Mouse (Mus musculus) limb, embryonic 15.5 days (tissue): ENCODE measurements at regions not wholly inside any gene's neighbourhood (a gene's known extent, or its start where the extent isn't known, plus 50 kb on each side); places are given as distances from the start of the nearest gene placed in this dataset.
"Not testable (repeated sequence)": the region's sequence is repeated elsewhere in the genome, so short reads cannot be mapped to it uniquely, and the experiment has no call there.

Experiments used
- ATAC-seq: fragments of 200-750 bp; cut with Nextera tagmentation; 2 replicates; pipeline ENCODE4 v1.8.0; 2017; ENCODE audit warnings: low read depth, moderate TSS enrichment; ENCODE audit not compliant: insufficient number of reproducible peaks, low FRiP score, low TSS enrichment
- H3K27ac ChIP-seq: fragments of 300-500 bp; sonication (generic); 2 replicates; pipeline ENCODE4 v1.5.1; 2015; ENCODE audit warnings: moderate library complexity, mild to moderate bottlenecking, inconsistent platforms
- H3K27me3 ChIP-seq: fragments of 300-500 bp; sonication (generic); 2 replicates; pipeline ENCODE4 v1.6.1; 2015; ENCODE audit warnings: inconsistent platforms
- H3K36me3 ChIP-seq: fragments of 300-500 bp; sonication (generic); 2 replicates; pipeline ENCODE4 v1.6.1; 2015; ENCODE audit warnings: inconsistent platforms
- H3K4me1 ChIP-seq: fragments of 300-500 bp; sonication (generic); 2 replicates; pipeline ENCODE4 v1.6.1; 2015; ENCODE audit warnings: inconsistent platforms
- H3K4me2 ChIP-seq: fragments of 300-500 bp; sonication (generic); 2 replicates; pipeline ENCODE4 v1.6.1; 2015; ENCODE audit warnings: mild to moderate bottlenecking, inconsistent platforms
- H3K4me3 ChIP-seq: fragments of 300-500 bp; sonication (generic); 2 replicates; pipeline ENCODE4 v1.5.1; 2015; ENCODE audit warnings: mild to moderate bottlenecking, inconsistent platforms
- H3K9ac ChIP-seq: fragments of 300-500 bp; sonication (generic); 2 replicates; pipeline ENCODE4 v1.6.1; 2015; ENCODE audit warnings: inconsistent platforms
- H3K9me3 ChIP-seq: fragments of 300-500 bp; sonication (generic); 2 replicates; pipeline ENCODE4 v1.6.1; 2016; ENCODE audit warnings: inconsistent platforms
- WGBS: fragments of 180-500 bp; shearing (Covaris S2); methylation state at CpG from one replicate; pipeline ENCODE4 v1.1.7; 2015; 5-methylcytosine and 5-hydroxymethylcytosine counted together

- H3K9me3 ChIP-seq = no peaks in the 10 kb centered on the region
- no peak overlapping the region for H3K27ac ChIP-seq
- no peak overlapping the region for H3K4me2 ChIP-seq
- ATAC-seq = no peak
- 61% methylated on average over 2 of the region's 2 CpGs for WGBS
- H3K36me3 ChIP-seq = no peaks in the 10 kb centered on the region
- H3K4me3 ChIP-seq = no peak overlapping the region
- H3K9ac ChIP-seq = no peak overlapping the region
- H3K4me1 ChIP-seq = no peaks in the 10 kb centered on the region
- no peaks in the 10 kb centered on the region for H3K27me3 ChIP-seq
These were observed 54.7 kb upstream of the Nlrp1b start for GRCm38 (mm10) chr11:71285193-71285592.

DNA sequence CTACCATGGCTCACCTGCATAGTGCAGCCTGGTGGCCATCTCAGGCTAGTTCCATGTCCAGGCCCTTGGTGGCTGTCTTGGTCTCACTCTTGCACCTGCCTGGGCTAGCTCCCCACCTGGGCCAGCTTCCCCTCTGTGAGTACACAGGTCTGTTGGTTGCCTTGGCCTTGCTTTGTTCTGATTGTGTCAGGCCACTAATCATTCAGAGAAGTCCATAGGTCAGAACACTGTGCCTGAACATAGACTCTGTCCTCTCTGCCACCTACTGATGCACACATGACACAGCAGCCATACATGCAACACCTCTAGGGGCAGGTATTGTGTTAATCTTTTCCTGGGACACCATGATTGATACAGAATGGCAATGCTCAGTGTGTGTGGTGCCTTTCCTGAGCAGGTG, 57.7 kb upstream of the Nlrp1b start:
- H3K9ac ChIP-seq, H3K4me2 ChIP-seq, H3K4me3 ChIP-seq, H3K36me3 ChIP-seq, H3K27ac ChIP-seq, H3K4me1 ChIP-seq, H3K9me3 ChIP-seq, H3K27me3 ChIP-seq, ATAC-seq: not testable (repeated sequence)

GRCm38 (mm10) chr11:71289490-71289889, 59.0 kb upstream of the Nlrp1b start:
- Histone ChIP-seq H3K9me3 (no peaks in the 10 kb centered on the region), H3K36me3 (no peaks in the 10 kb centered on the region), H3K27ac (no peak overlapping the region), H3K4me1 (no peaks in the 10 kb centered on the region), H3K9ac (no peak overlapping the region), H3K4me3 (no peak overlapping the region), H3K4me2 (no peak overlapping the region), H3K27me3 (no peaks in the 10 kb centered on the region)
- ATAC-seq = no peak
- WGBS = 50% methylated on average over 1 of the region's 1 CpGs

DNA sequence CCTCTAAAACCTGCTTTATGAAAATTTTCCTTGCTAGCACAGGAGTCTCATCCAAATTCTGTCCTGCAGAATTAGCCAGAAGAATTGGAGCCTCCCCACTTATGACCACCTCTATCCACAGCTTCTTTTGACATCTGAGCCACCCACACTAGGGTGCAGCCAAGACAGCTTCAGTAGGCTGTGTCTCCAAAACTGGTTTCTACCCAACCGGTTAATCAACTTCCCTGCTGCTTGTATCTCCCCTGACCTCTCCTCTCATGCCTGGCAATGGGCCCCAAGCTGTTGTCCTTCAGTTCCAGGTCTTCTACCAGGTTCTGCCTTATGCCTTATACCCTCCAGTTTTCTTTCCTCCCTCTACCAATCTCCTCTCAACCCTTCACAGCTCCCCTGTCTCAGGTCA, 68.9 kb upstream of the Nlrp1b start:
- Histone ChIP-seq H3K27ac (no peak overlapping the region), H3K4me1 (no peaks in the 10 kb centered on the region), H3K36me3 (no peaks in the 10 kb centered on the region), H3K4me2 (no peak overlapping the region), H3K4me3 (no peak overlapping the region), H3K27me3 (no peaks in the 10 kb centered on the region), H3K9ac (no peak overlapping the region), H3K9me3 (no peaks in the 10 kb centered on the region)
- 61% methylated on average over 1 of the region's 1 CpGs for WGBS
- ATAC-seq = no peak

- Histone ChIP-seq H3K9me3 (no peaks in the 10 kb centered on the region), H3K4me1 (no peaks in the 10 kb centered on the region), H3K27ac (no peak overlapping the region), H3K9ac (no peak overlapping the region), H3K4me3 (no peak overlapping the region), H3K36me3 (no peaks in the 10 kb centered on the region), H3K4me2 (no peak overlapping the region), H3K27me3 (no peaks in the 10 kb centered on the region)
- WGBS = 40% methylated on average over 1 of the region's 1 CpGs
- no peak for ATAC-seq
These were observed 92.9 kb upstream of the Nlrp1b start for GRCm38 (mm10) chr11:71323439-71323838.

DNA sequence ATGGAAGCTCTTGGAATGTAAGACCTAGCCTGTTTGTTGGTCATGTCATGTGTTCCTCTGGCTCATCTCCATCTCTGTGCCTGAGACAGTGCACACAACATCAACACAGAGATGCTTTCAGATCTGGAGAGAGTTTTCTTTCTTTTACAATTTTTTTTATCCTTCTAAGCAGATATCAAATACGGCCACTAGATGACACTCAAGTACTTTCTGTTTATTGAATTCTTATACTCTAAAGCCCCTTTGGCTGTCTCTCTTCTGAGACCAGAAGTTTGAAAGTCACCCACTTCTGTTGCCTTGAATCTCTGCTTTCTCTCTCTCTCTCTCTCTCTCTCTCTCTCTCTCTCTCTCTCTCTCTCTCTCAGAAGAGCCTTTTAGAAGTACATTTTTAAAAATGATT, 106.9 kb upstream of the Nlrp1b start:
- 9% methylated on average over 1 of the region's 1 CpGs for WGBS
- H3K4me1 ChIP-seq = no peaks in the 10 kb centered on the region
- H3K27ac ChIP-seq = no peak overlapping the region
- H3K9me3 ChIP-seq = no peaks in the 10 kb centered on the region
- H3K4me2 ChIP-seq = no peak overlapping the region
- ATAC-seq = no peak
- H3K27me3 ChIP-seq = no peaks in the 10 kb centered on the region
- H3K9ac ChIP-seq = no peak overlapping the region
- no peak overlapping the region for H3K4me3 ChIP-seq
- H3K36me3 ChIP-seq = no peaks in the 10 kb centered on the region

GRCm38 (mm10) chr11:71346024-71346423, 115.5 kb upstream of the Nlrp1b start:
- Histone ChIP-seq H3K4me2 (no peak overlapping the region), H3K36me3 (no peaks in the 10 kb centered on the region), H3K9ac (no peak overlapping the region), H3K27ac (no peak overlapping the region), H3K9me3 (no peaks in the 10 kb centered on the region), H3K27me3 (no peaks in the 10 kb centered on the region), H3K4me3 (no peak overlapping the region), H3K4me1 (no peaks in the 10 kb centered on the region)
- ATAC-seq = no peak
- 59% methylated on average over 3 of the region's 3 CpGs for WGBS

DNA sequence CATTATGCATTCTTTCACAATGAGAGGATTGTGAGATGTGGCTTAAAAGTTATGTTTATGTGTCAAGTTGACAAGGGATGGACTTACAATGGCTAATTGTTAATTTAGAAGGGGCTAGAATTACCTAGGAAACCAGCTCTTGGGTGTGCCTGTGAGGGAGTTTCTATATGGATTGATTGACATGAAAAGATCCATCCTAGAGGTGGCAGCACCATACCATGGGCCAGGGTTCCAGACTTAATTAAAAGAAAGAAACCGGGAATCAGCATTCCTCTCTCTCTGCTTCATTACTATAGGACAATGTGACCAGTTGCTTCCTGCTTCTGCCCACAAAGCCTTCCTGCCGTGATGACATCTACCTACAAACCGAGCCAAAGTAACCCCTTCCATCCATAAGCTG, 126.6 kb upstream of the Nlrp1b start:
- no peak overlapping the region for H3K4me3 ChIP-seq
- no peak overlapping the region for H3K9ac ChIP-seq
- 66% methylated on average over 3 of the region's 3 CpGs for WGBS
- no peak overlapping the region for H3K4me2 ChIP-seq
- H3K36me3 ChIP-seq = no peaks in the 10 kb centered on the region
- no peaks in the 10 kb centered on the region for H3K4me1 ChIP-seq
- H3K27ac ChIP-seq = no peak overlapping the region
- no peak for ATAC-seq
- H3K9me3 ChIP-seq = no peaks in the 10 kb centered on the region
- no peaks in the 10 kb centered on the region for H3K27me3 ChIP-seq

GRCm38 (mm10) chr11:71360856-71361255, 130.3 kb upstream of the Nlrp1b start:
- Histone ChIP-seq H3K36me3 (no peaks in the 10 kb centered on the region), H3K4me3 (no peak overlapping the region), H3K9ac (no peak overlapping the region), H3K27ac (no peak overlapping the region), H3K4me1 (no peaks in the 10 kb centered on the region), H3K4me2 (no peak overlapping the region), H3K27me3 (no peaks in the 10 kb centered on the region), H3K9me3 (no peaks in the 10 kb centered on the region)
- ATAC-seq = no peak
- WGBS = 86% methylated on average over 5 of the region's 5 CpGs

GRCm38 (mm10) chr11:71371871-71372270, 141.3 kb upstream of the Nlrp1b start:
- no peaks in the 10 kb centered on the region for H3K27me3 ChIP-seq
- H3K4me1 ChIP-seq = no peaks in the 10 kb centered on the region
- H3K27ac ChIP-seq = no peak overlapping the region
- H3K4me2 ChIP-seq = no peak overlapping the region
- H3K9me3 ChIP-seq = no peaks in the 10 kb centered on the region
- no peak for ATAC-seq
- no peak overlapping the region for H3K4me3 ChIP-seq
- WGBS = 56% methylated on average over 5 of the region's 5 CpGs
- no peaks in the 10 kb centered on the region for H3K36me3 ChIP-seq
- no peak overlapping the region for H3K9ac ChIP-seq

- Histone ChIP-seq H3K27ac (no peak overlapping the region), H3K9me3 (no peaks in the 10 kb centered on the region), H3K4me1 (no peaks in the 10 kb centered on the region), H3K9ac (no peak overlapping the region), H3K4me2 (no peak overlapping the region), H3K27me3 (no peaks in the 10 kb centered on the region), H3K4me3 (no peak overlapping the region), H3K36me3 (no peaks in the 10 kb centered on the region)
- WGBS = 66% methylated on average over 5 of the region's 5 CpGs
- ATAC-seq = no peak
These were observed 144.6 kb upstream of the Nlrp1b start for GRCm38 (mm10) chr11:71375132-71375531.

- Histone ChIP-seq H3K36me3 (no peaks in the 10 kb centered on the region), H3K27me3 (no peaks in the 10 kb centered on the region), H3K27ac (no peak overlapping the region), H3K9ac (no peak overlapping the region), H3K4me3 (no peak overlapping the region), H3K9me3 (no peaks in the 10 kb centered on the region), H3K4me1 (no peaks in the 10 kb centered on the region), H3K4me2 (no peak overlapping the region)
- no peak for ATAC-seq
- WGBS = 83% methylated on average over 4 of the region's 4 CpGs
These were observed 157.9 kb upstream of the Nlrp1b start for GRCm38 (mm10) chr11:71388411-71388810.

DNA sequence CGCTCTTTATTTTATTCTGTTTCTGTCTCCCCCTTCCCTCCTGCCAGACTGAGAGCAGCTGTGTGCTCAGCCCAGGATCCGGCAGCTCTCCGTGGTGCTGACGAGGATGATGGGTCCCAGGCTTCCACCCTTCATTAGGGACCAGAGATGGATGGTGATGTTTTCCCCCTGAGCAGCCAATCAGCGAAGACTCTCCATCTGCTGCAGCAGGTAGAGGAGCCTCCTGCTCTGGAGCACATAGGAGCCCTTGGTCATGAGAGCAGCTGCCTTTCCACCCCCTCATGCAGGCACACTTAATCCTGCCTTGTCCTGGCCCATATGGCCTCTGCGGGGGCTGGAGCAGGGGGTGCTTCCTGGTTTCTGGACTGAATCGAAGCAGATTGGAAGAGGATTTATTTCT, 159.1 kb upstream of the Nlrp1b start:
- Histone ChIP-seq H3K27me3 (no peaks in the 10 kb centered on the region), H3K4me3 (no peak overlapping the region), H3K4me2 (no peak overlapping the region), H3K4me1 (no peaks in the 10 kb centered on the region), H3K27ac (no peak overlapping the region), H3K9me3 (no peaks in the 10 kb centered on the region), H3K36me3 (no peaks in the 10 kb centered on the region), H3K9ac (no peak overlapping the region)
- WGBS = 15% methylated on average over 7 of the region's 7 CpGs
- ATAC-seq = no peak
